Mouse (Mus musculus): ENCODE results near the gene Aldh18a1. TPM values are rescaled to one million over a fixed set of nuclear protein-coding genes. Genes with fewer than 3 reads are reported as not detected.
A peak's percentile ranks its signal among the peaks of the same experiment; 100 is the strongest.

Aldh18a1 gene
- polyA plus RNA-seq, 1 experiment = 87.3 TPM

DNA sequence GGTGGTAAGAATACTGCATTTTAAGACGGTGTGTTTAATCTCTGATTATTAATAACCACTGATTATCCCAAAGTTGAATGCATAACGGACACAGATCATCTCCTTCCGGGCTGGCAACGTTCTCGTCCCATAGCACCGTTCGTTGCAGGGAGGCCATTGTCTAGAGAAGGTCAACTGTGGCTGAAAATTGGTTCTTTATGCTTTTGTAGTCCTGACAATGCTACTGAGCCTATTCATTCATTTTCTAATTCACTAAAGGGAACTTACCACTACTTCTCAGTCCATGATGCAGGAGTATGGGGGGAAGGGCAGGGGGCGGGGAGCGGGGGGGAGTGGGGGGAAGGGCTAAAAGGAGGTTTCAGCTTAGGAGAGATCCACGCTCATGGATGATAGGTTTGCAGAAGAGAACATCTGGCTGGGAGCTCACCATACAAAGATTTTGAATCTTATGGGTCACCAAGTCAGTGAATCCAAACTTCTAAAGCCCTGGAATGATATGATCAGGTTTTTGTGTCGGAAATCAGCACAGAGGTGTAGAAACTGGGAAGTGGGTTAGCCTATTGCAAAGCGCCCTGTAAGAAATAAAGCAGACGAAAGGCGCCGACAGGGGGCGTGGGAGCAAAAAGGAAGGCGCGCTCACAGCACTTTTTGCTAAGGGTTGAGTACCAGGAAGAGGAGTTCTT, 725 bp upstream of the Aldh18a1 start:
- Histone ChIP-seq H3K36me3 (ENCODE audit: control insufficient read depth, insufficient read depth, low read length) (0 out of 2 replicates have a peak, but pooled peaks cover under 1% of the 10 kb centered on the region), H3K4me3 (ENCODE audit: low read depth, low read length) (peak overlapping the region; percentile 85), H3K27me3 (ENCODE audit: control insufficient read depth, insufficient read depth, low read length) (no peaks in the 10 kb centered on the region), H3K27ac (ENCODE audit: insufficient read depth, low read depth, low read length) (peak overlapping the region; percentile 86), H3K4me1 (ENCODE audit: control insufficient read depth, insufficient read depth, insufficient read length, low read length) (peaks cover 17% of the 10 kb centered on the region; the same call in 1 of the 2 replicates)
- TF ChIP-seq CTCF (IDR thresholded peaks at IDR 0.05; ENCODE audit: extremely low read depth, insufficient read length, insufficient replicate concordance, low read depth, low read length) (peak; percentile 90; the same call in 1 of the 2 replicates), POLR2A (IDR thresholded peaks at IDR 0.05; ENCODE audit: low read depth, low read length) (no peak)
- WGBS = under 1% methylated on average over 18 of the region's 18 CpGs

DNA sequence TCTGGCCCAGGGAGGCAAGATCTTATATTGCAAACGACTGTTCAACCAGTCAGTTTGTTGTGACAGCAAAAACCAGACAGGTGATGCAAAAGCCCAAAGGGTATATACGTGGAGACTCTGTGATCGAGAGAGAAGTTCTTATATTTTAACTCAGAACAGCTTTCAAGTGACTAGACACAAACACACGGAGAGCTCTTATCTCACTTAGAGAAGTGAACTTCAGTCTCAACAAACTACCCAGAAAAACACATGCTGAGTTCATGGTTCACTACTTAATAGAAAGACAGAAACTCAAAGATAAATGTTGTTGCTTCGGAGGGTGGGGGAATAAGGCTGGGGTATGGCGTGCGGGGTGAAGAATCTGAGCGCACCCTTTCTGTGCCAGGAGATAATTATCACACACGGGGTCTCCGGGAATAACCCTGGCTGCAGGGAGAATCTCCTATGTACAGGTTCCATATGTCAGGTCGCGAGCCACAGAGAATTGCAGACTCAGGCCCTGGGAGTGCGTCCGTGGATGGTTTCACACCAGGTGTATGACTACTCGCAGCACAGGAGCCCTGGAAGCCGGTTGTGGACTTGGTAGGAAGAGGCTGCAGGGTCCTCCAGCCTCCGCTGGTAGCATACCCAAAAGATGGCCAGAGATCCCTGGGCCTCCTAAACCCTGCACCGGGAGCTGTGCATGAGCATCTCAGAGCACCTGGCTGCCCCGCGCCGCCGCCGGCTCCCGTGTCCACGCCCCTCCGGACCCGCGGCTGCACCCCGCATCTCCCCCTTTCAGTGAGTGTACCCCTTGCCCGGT, 571 bp downstream of the Aldh18a1 start:
- Histone ChIP-seq H3K4me3 (ENCODE audit: low read depth, low read length) (peak overlapping the region; percentile 85), H3K4me1 (ENCODE audit: control insufficient read depth, insufficient read depth, insufficient read length, low read length) (peaks cover 20% of the 10 kb centered on the region; the same call in 1 of the 2 replicates), H3K36me3 (ENCODE audit: control insufficient read depth, insufficient read depth, low read length) (peaks cover 7% of the 10 kb centered on the region; the same call in 1 of the 2 replicates), H3K27ac (ENCODE audit: insufficient read depth, low read depth, low read length) (peak overlapping the region; percentile 86), H3K27me3 (ENCODE audit: control insufficient read depth, insufficient read depth, low read length) (no peaks in the 10 kb centered on the region)
- TF ChIP-seq CTCF (IDR thresholded peaks at IDR 0.05; ENCODE audit: extremely low read depth, insufficient read length, insufficient replicate concordance, low read depth, low read length) = no peak
- whole genome bisulfite sequencing = 2% methylated on average over 30 of the region's 30 CpGs

DNA sequence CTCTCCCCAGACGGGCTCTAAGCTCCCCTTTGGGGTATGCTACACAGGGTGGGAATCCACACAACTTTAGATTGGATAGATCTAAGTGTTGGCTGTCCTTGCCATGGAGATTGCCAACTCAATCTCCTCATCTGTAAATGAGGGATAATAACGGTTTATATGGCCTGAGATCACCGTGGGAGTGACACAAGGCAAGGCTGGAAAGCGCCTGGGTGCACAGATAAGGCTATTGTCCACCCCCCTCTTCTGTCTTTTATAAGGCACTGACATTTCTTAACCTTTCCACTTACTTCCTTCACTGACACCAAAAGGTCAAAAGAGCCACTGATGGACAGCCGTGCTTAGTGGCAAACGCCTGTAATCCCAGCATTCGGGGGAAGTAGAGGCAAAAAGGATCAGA, 1.4 kb downstream of the Aldh18a1 start:
- Histone ChIP-seq H3K4me1 (ENCODE audit: control insufficient read depth, insufficient read depth, insufficient read length, low read length) (peaks cover 28% of the 10 kb centered on the region; the same call in 1 of the 2 replicates), H3K36me3 (ENCODE audit: control insufficient read depth, insufficient read depth, low read length) (peaks cover 14% of the 10 kb centered on the region), H3K27me3 (ENCODE audit: control insufficient read depth, insufficient read depth, low read length) (no peaks in the 10 kb centered on the region), H3K4me3 (ENCODE audit: low read depth, low read length) (peak overlapping the region; percentile 30), H3K27ac (ENCODE audit: insufficient read depth, low read depth, low read length) (peak overlapping the region; percentile 86; the same call in 1 of the 2 replicates)
- 24% methylated on average over 7 of the region's 7 CpGs for WGBS
- TF ChIP-seq CTCF (IDR thresholded peaks at IDR 0.05; ENCODE audit: extremely low read depth, insufficient read length, insufficient replicate concordance, low read depth, low read length) (no peak), POLR2A (IDR thresholded peaks at IDR 0.05; ENCODE audit: low read depth, low read length) (no peak)

DNA sequence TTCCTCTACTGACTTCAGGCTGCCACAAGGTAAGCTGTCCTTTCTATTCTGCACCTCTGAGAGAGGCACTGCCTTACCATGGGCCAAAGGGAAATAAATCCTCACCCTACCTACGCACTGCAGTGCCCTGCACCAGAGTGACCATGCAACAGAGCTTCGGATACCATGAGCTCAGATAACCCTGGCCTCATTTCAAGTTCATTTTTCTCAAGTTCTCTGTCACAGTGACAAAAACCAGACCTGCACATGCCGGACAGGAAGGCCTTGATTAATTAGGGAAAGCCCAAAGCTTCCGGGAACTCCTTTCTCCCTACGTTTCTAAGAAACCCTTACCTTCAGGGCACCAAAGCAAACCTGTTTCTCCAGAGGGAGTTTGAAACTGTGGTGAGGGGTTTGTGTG, 6.6 kb downstream of the Aldh18a1 start:
- Histone ChIP-seq H3K4me3 (ENCODE audit: low read depth, low read length) (no peak overlapping the region), H3K27ac (ENCODE audit: insufficient read depth, low read depth, low read length) (peak overlapping the region; percentile 60; the same call in 1 of the 2 replicates), H3K27me3 (ENCODE audit: control insufficient read depth, insufficient read depth, low read length) (no peaks in the 10 kb centered on the region), H3K4me1 (ENCODE audit: control insufficient read depth, insufficient read depth, insufficient read length, low read length) (peaks cover 36% of the 10 kb centered on the region; the same call in 1 of the 2 replicates), H3K36me3 (ENCODE audit: control insufficient read depth, insufficient read depth, low read length) (peaks cover 39% of the 10 kb centered on the region)
- no peak for TF ChIP-seq POLR2A (IDR thresholded peaks at IDR 0.05; ENCODE audit: low read depth, low read length)
- no peak for TF ChIP-seq CTCF (IDR thresholded peaks at IDR 0.05; ENCODE audit: extremely low read depth, insufficient read length, insufficient replicate concordance, low read depth, low read length)
- 54% methylated on average over 5 of the region's 5 CpGs for WGBS

DNA sequence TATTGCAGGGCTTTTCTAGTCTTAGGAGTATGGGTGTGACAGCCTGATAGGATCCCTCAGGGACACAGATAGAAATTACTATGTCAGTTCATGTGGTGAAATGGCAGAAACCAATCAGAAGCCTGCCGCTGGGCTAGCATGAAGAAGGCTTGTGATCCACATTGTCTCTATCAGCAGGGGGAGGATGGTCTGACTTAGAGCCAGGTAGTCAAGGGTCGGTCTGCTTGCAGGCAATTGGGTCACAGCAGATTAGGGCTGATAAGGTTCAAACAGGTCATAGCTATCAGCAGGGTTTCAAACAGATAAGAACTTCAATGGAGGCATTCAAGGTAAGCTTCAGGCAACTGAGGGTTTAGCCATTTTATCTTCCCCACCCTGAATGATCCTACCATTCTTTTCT, 7.4 kb downstream of the Aldh18a1 start:
- Histone ChIP-seq H3K27me3 (ENCODE audit: control insufficient read depth, insufficient read depth, low read length) (no peaks in the 10 kb centered on the region), H3K4me3 (ENCODE audit: low read depth, low read length) (no peak overlapping the region), H3K27ac (ENCODE audit: insufficient read depth, low read depth, low read length) (no peak overlapping the region), H3K36me3 (ENCODE audit: control insufficient read depth, insufficient read depth, low read length) (peaks cover 40% of the 10 kb centered on the region), H3K4me1 (ENCODE audit: control insufficient read depth, insufficient read depth, insufficient read length, low read length) (peaks cover 32% of the 10 kb centered on the region; the same call in 1 of the 2 replicates)
- 32% methylated on average over 2 of the region's 2 CpGs for WGBS
- TF ChIP-seq CTCF (IDR thresholded peaks at IDR 0.05; ENCODE audit: extremely low read depth, insufficient read length, insufficient replicate concordance, low read depth, low read length) (no peak), POLR2A (IDR thresholded peaks at IDR 0.05; ENCODE audit: low read depth, low read length) (no peak)

DNA sequence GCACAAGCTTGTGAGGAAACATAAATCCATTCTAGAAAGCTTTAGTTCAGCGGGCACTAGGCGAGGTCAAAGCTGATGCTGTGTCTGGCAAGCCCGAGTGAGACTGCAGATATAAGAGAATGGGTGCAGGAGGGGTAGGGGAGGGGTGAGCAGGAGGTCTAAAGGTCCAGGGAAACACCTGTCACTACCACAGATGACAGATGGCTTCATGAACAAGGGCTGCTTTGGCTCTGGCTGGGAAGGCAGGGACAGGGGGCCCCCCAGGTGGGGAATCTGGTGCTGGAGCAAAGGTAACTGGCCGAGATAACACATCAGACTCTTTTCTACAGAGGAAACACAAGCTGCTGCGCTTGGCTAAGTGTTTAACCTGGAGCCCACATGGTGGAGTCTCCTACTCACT, 12.8 kb downstream of the Aldh18a1 start:
- H3K27ac ChIP-seq (ENCODE audit: insufficient read depth, low read depth, low read length) = peak overlapping the region; percentile 52
- H3K4me3 ChIP-seq (ENCODE audit: low read depth, low read length) = no peak overlapping the region
- 0 out of 2 replicates have a peak, but pooled peaks have one; percentile 8 for TF ChIP-seq POLR2A (IDR thresholded peaks at IDR 0.05; ENCODE audit: low read depth, low read length)
- TF ChIP-seq CTCF (IDR thresholded peaks at IDR 0.05; ENCODE audit: extremely low read depth, insufficient read length, insufficient replicate concordance, low read depth, low read length) = 0 out of 2 replicates have a peak, but pooled peaks have one; percentile 1
- H3K36me3 ChIP-seq (ENCODE audit: control insufficient read depth, insufficient read depth, low read length) = peaks cover 42% of the 10 kb centered on the region
- H3K4me1 ChIP-seq (ENCODE audit: control insufficient read depth, insufficient read depth, insufficient read length, low read length) = peaks cover 20% of the 10 kb centered on the region
- 28% methylated on average over 5 of the region's 5 CpGs for WGBS
- H3K27me3 ChIP-seq (ENCODE audit: control insufficient read depth, insufficient read depth, low read length) = no peaks in the 10 kb centered on the region

DNA sequence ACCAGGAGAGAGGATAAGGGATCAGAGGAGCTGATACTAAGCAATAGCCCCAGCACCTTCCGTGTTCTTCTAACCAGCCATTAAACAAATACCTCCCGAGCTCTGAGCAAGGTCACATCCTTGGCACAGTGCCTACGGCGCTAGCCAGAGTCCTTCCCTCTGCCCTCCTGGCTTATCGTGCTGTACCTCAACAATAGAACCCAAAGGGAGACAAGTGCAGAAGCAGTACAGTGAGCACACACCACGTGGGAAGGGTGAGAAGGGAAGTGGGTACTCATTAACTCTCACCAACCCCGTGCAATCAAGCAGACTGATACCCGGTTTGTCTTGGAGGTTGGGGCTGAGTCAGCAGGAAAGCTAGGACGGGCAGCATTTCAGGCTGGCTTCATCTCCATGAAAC, 17.5 kb downstream of the Aldh18a1 start:
- TF ChIP-seq POLR2A (IDR thresholded peaks at IDR 0.05; ENCODE audit: low read depth, low read length) = no peak
- no peak for TF ChIP-seq CTCF (IDR thresholded peaks at IDR 0.05; ENCODE audit: extremely low read depth, insufficient read length, insufficient replicate concordance, low read depth, low read length)
- Histone ChIP-seq H3K27me3 (ENCODE audit: control insufficient read depth, insufficient read depth, low read length) (no peaks in the 10 kb centered on the region), H3K36me3 (ENCODE audit: control insufficient read depth, insufficient read depth, low read length) (peaks cover 54% of the 10 kb centered on the region), H3K4me3 (ENCODE audit: low read depth, low read length) (no peak overlapping the region), H3K27ac (ENCODE audit: insufficient read depth, low read depth, low read length) (peak overlapping the region; percentile 51; the same call in 1 of the 2 replicates), H3K4me1 (ENCODE audit: control insufficient read depth, insufficient read depth, insufficient read length, low read length) (peaks cover 15% of the 10 kb centered on the region)
- WGBS = 35% methylated on average over 9 of the region's 9 CpGs
